Mouse (Mus musculus): ENCODE measurements around the gene Prtn3. TPM values are rescaled to one million over a fixed set of nuclear protein-coding genes. Genes with fewer than 3 reads are reported as not detected.

Prtn3 gene
- polyA plus RNA-seq, 1 experiment from 2014 or later, result 15.3 TPM

DNA sequence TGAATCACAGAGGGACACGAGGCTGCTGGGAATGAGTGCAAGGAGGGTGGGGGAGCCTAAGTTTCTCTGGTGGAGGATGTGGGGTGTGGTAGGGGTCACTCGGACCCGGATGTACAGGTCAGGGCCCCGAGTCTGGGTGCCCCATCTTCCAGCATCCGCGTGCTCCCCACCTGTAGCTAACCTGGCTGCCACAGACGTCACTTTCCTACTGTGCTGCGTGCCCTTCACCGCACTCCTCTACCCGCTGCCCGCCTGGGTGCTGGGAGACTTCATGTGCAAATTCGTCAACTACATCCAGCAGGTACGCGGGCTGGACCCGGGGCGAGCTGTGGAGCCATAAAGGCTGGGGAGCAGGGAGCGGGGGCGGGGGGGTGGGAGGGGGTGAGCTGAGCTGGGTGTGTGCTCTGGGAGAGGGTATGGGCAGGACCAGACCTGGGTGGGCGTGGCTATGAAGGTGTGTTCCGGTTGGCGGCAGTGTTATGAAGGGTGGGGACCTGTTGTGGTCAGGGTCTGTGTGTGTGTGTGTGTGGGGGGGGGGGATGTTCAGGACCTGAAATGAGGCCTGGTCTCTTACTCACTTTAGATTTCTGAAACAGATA is 45.1 kb downstream of the Prtn3 start:
- Histone ChIP-seq H3K27ac (ENCODE audit: low read length) (no peak overlapping the region), H3K36me3 (ENCODE audit: control insufficient read depth, insufficient read depth) (no peaks in the 10 kb centered on the region), H3K4me2 (ENCODE audit: low read length) (no peak overlapping the region), H3K4me3 (replicated peaks; ENCODE audit: low read length) (no peak overlapping the region), H3K9ac (replicated peaks; ENCODE audit: low read depth, low read length) (no peak overlapping the region), H3K9me3 (ENCODE audit: control insufficient read depth, low read length) (no peaks in the 10 kb centered on the region), H3K27me3 (replicated peaks; ENCODE audit: control insufficient read depth, insufficient read depth, low read length) (peaks cover 61% of the 10 kb centered on the region), H3K4me1 (replicated peaks; ENCODE audit: control insufficient read depth, insufficient read depth, low read length) (peaks cover 38% of the 10 kb centered on the region)
- ATAC-seq, result no peak
- WGBS, result 4% methylated on average over 21 of the region's 21 CpGs

DNA sequence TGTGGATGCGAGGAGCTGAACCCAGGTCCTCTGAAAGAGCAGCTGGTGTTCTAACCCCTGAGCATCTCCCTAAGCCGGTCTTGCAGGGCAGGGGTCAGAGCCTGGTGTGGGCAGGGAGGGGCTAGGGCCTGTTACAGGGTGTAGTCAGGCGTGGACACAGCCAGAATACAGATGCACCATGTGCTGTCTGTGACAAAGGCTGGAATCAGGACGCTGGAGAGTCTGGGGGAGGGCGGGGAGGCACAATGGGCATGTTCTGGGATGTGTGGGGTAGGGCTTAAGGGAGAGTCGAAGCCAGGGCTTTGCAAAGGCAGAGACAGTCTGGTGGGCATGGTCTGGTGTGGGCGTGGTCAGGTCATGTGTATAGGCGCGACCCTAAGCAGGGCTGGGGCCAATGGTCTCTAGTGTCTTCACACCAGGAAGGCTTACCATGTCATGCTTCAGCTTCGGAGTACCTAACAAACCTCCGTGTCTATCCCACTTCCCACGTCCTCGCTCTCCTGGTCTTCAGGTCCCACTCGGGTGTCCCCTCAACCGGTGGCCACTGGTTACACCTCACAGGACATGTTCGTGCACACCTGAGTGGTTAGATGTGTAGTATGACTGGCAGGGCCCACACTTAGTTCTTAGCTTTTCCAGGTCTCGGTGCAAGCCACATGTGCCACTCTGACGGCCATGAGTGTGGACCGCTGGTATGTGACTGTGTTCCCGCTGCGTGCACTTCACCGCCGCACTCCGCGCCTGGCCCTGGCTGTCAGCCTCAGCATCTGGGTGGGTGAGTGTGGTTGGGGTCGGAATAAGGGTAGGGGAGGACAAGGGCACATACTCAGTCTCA is 46.0 kb downstream of the Prtn3 start:
- Histone ChIP-seq H3K4me2 (ENCODE audit: low read length) (no peak overlapping the region), H3K9me3 (ENCODE audit: control insufficient read depth, low read length) (no peaks in the 10 kb centered on the region), H3K9ac (replicated peaks; ENCODE audit: low read depth, low read length) (no peak overlapping the region), H3K36me3 (ENCODE audit: control insufficient read depth, insufficient read depth) (no peaks in the 10 kb centered on the region), H3K27me3 (replicated peaks; ENCODE audit: control insufficient read depth, insufficient read depth, low read length) (peaks cover 61% of the 10 kb centered on the region), H3K4me3 (replicated peaks; ENCODE audit: low read length) (no peak overlapping the region; the same call in 1 of the 2 replicates), H3K27ac (ENCODE audit: low read length) (no peak overlapping the region), H3K4me1 (replicated peaks; ENCODE audit: control insufficient read depth, insufficient read depth, low read length) (peaks cover 28% of the 10 kb centered on the region)
- WGBS, result 16% methylated on average over 26 of the region's 26 CpGs
- no peak for ATAC-seq

DNA sequence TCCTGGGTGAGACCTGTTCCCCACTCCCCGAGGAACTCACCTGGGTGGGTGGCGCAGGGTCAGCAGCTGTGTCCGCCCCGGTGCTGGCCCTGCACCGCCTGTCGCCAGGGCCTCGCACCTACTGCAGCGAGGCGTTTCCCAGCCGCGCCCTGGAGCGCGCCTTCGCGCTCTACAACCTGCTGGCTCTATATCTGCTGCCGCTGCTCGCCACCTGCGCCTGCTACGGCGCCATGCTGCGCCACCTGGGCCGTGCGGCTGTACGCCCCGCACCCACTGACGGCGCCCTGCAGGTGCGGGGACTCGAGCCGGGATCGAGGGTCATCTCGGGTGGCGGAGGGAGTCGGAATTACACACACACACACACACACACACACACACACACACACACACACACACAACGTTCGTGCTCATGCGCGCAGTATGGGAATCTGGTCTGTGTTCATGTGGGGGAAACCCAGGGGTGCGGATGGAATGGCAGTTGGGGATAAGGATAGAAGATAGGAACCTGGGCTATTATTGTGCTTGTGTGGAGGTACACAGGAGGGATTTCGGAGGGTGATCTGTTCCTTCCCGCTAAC is 46.8 kb downstream of the Prtn3 start, which contains the start of gene R3hdm4:
Gene R3hdm4, minus strand, starts transcription at position 251 of the 578 bp plus-strand sequence.
- Histone ChIP-seq H3K9ac (replicated peaks; ENCODE audit: low read depth, low read length) (peak within 1 kb of the TSS; percentile 19; the same call in 1 of the 2 replicates), H3K4me2 (ENCODE audit: low read length) (peak within 1 kb of the TSS; percentile 41), H3K36me3 (ENCODE audit: control insufficient read depth, insufficient read depth) (no peaks in the 10 kb centered on the region), H3K4me1 (replicated peaks; ENCODE audit: control insufficient read depth, insufficient read depth, low read length) (peaks cover 28% of the 10 kb centered on the region), H3K27ac (ENCODE audit: low read length) (no peak within 1 kb of the TSS), H3K9me3 (ENCODE audit: control insufficient read depth, low read length) (no peaks in the 10 kb centered on the region), H3K27me3 (replicated peaks; ENCODE audit: control insufficient read depth, insufficient read depth, low read length) (peaks cover 61% of the 10 kb centered on the region), H3K4me3 (replicated peaks; ENCODE audit: low read length) (peak within 1 kb of the TSS; percentile 27)
- ATAC-seq, result no peak
- 3% methylated on average over 41 of the region's 41 CpGs for WGBS

DNA sequence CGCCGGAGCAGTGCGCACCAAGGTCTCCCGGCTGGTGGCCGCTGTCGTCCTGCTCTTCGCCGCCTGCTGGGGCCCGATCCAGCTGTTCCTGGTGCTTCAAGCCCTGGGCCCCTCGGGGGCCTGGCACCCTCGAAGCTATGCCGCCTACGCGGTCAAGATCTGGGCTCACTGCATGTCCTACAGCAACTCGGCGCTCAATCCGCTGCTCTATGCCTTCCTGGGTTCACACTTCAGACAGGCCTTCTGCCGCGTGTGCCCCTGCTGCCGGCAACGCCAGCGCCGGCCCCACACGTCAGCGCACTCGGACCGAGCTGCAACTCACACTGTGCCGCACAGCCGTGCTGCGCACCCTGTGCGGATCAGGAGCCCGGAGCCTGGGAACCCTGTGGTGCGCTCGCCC is 47.3 kb downstream of the Prtn3 start:
- Histone ChIP-seq H3K4me3 (replicated peaks; ENCODE audit: low read length) (peak overlapping the region; percentile 27), H3K27ac (ENCODE audit: low read length) (no peak overlapping the region), H3K9ac (replicated peaks; ENCODE audit: low read depth, low read length) (peak overlapping the region; percentile 19; the same call in 1 of the 2 replicates), H3K4me2 (ENCODE audit: low read length) (peak overlapping the region; percentile 41), H3K9me3 (ENCODE audit: control insufficient read depth, low read length) (no peaks in the 10 kb centered on the region), H3K36me3 (ENCODE audit: control insufficient read depth, insufficient read depth) (no peaks in the 10 kb centered on the region), H3K27me3 (replicated peaks; ENCODE audit: control insufficient read depth, insufficient read depth, low read length) (peaks cover 61% of the 10 kb centered on the region), H3K4me1 (replicated peaks; ENCODE audit: control insufficient read depth, insufficient read depth, low read length) (peaks cover 29% of the 10 kb centered on the region)
- under 1% methylated on average over 34 of the region's 34 CpGs for WGBS
- no peak for ATAC-seq

DNA sequence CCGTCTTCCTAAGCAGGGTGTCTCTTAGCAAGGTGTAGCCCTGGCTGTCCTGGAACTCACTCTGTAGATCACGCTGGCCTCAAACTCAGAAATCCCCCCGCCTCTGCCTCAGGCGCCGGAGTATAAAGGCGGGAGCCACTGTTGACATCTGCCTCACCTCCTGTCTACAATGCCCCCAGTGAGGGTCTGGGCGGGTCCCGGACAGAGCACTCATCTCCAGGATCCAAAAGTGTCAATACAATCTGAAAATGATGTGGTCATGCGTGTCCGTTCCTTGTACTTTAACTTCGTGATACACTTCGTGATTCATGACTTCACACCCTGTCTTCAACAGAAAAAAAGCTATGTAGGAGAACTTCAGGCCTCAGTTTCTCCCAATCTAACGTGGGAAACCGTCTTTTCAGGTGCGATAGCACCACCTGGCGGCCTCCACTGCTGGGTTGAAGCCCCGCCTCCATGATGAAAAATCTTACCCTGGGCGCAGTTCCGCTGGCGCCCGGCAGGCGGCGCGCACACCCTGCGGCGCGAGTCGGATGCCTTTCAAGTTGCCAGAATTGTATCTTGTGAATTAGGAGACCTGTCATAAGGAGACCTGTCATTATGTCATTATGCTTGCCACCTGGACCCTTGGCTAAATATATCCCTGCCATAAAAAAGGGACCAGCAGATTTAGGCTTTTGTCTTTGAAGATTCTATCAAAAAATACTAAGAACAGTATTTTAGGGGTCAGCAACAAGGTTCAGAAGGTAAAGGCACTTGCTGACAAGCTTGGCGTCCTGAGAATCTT is 50.9 kb downstream of the Prtn3 start:
- H3K4me1 ChIP-seq (replicated peaks; ENCODE audit: control insufficient read depth, insufficient read depth, low read length), result peaks cover 34% of the 10 kb centered on the region
- no peak overlapping the region for H3K27ac ChIP-seq (ENCODE audit: low read length)
- H3K36me3 ChIP-seq (ENCODE audit: control insufficient read depth, insufficient read depth), result no peaks in the 10 kb centered on the region
- 9% methylated on average over 29 of the region's 29 CpGs for WGBS
- H3K9ac ChIP-seq (replicated peaks; ENCODE audit: low read depth, low read length), result no peak overlapping the region
- no peaks in the 10 kb centered on the region for H3K9me3 ChIP-seq (ENCODE audit: control insufficient read depth, low read length)
- peak overlapping the region; percentile 26; the same call in 1 of the 2 replicates for H3K4me2 ChIP-seq (ENCODE audit: low read length)
- no peak for ATAC-seq
- no peak overlapping the region for H3K4me3 ChIP-seq (replicated peaks; ENCODE audit: low read length)
- peaks cover 33% of the 10 kb centered on the region for H3K27me3 ChIP-seq (replicated peaks; ENCODE audit: control insufficient read depth, insufficient read depth, low read length)

DNA sequence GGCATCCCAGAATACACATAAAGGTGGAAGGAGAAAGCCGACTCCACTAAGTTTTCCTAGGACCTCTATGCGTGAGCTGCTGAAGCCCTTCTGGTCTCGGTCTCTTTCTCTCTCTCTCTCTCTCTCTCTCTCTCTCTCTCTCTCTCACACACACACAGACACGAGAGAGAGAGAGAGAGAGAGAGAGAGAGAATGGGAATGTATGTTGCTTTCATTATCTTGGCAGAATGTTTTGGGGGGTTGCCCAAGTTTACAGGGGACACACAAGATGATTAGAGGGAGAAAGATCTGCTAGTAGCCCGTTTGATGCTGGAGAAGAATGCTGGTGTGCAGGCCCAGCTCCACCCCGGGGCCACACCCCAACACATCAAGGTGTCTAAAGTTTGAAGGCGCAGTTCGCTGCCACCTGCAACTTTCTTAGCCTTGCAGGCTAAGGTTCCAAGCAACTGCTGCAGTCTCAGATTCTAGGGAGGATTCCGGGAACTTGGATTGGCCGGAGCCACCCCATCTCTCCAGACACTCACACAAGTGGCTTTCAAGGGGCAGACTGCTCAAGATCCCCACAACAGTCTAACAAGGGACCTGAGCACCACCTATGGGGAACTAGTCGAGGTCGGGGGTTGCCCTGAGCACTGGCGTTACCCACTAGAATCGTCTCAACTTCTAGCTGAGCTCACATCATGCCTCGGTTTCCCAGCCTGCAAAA is 51.7 kb downstream of the Prtn3 start:
- H3K9ac ChIP-seq (replicated peaks; ENCODE audit: low read depth, low read length), result peak overlapping the region; percentile 85
- no peaks in the 10 kb centered on the region for H3K9me3 ChIP-seq (ENCODE audit: control insufficient read depth, low read length)
- H3K27ac ChIP-seq (ENCODE audit: low read length), result peak overlapping the region; percentile 81; the same call in 1 of the 2 replicates
- peaks cover 25% of the 10 kb centered on the region for H3K27me3 ChIP-seq (replicated peaks; ENCODE audit: control insufficient read depth, insufficient read depth, low read length)
- ATAC-seq, result no peak; the same call in 1 of the 2 replicates
- H3K36me3 ChIP-seq (ENCODE audit: control insufficient read depth, insufficient read depth), result no peaks in the 10 kb centered on the region
- peaks cover 31% of the 10 kb centered on the region for H3K4me1 ChIP-seq (replicated peaks; ENCODE audit: control insufficient read depth, insufficient read depth, low read length)
- H3K4me3 ChIP-seq (replicated peaks; ENCODE audit: low read length), result peak overlapping the region; percentile 97
- WGBS, result 8% methylated on average over 15 of the region's 15 CpGs
- peak overlapping the region; percentile 89 for H3K4me2 ChIP-seq (ENCODE audit: low read length)

DNA sequence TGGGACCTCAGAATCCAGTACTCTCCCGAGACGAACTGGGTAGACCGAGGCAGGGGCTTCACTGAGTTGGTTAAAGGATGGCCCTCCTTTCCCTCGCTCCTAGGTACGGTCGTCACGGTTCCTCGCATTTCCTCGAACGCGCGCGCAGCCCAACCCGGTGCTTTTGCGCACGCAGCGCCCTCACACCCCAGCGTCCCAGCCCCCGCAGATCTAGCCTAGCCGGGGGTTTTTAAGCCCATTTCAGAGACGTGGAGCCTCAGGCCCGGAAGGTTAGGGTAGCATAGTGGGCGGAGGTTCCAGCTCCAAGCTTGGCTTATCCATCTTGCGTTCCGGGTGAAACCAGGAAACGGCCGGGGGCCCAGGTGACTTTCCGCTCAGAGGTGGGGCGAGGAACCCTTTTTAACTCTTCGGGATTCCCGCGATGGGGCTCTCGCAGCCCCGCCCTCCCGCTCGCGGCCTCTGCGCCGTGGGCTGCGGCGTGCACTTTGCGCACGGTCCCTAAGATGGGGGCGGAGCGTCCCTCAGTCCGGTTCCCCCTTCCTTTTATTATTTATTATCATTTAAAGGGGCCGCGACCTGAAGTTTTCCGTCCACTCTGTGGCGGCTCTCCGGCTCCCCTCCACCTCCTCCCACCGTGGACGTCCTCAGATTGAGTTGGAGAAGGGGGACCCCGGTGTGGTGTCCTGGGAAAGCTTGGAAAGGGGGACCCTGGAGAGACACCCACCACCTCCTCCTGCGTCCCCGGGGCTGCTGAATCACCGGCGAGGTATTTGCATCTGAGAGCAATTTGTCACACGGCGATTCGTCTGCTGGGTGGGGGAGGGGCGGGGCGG is 52.4 kb downstream of the Prtn3 start, which contains the start of gene Arid3a:
Gene Arid3a, plus strand, starts transcription at position 553 of the 833 bp plus-strand sequence.
- ATAC-seq, result peak; percentile 83
- under 1% methylated on average over 63 of the region's 63 CpGs for WGBS
- peak within 1 kb of the TSS; percentile 97 for H3K4me3 ChIP-seq (replicated peaks; ENCODE audit: low read length)

More for the DNA sequence above, 52.4 kb downstream of the Prtn3 start, which contains the start of gene Arid3a:
- Histone ChIP-seq H3K27me3 (replicated peaks; ENCODE audit: control insufficient read depth, insufficient read depth, low read length) (peaks cover 18% of the 10 kb centered on the region), H3K36me3 (ENCODE audit: control insufficient read depth, insufficient read depth) (no peaks in the 10 kb centered on the region), H3K9ac (replicated peaks; ENCODE audit: low read depth, low read length) (peak within 1 kb of the TSS; percentile 85), H3K4me2 (ENCODE audit: low read length) (peak within 1 kb of the TSS; percentile 89), H3K27ac (ENCODE audit: low read length) (peak within 1 kb of the TSS; percentile 81), H3K9me3 (ENCODE audit: control insufficient read depth, low read length) (no peaks in the 10 kb centered on the region), H3K4me1 (replicated peaks; ENCODE audit: control insufficient read depth, insufficient read depth, low read length) (peaks cover 24% of the 10 kb centered on the region)
